Mouse (Mus musculus): Measurements from ENCODE around the gene Mustn1. TPM values are rescaled to one million over a fixed set of nuclear protein-coding genes. Genes with fewer than 3 reads are reported as not detected.

Mustn1 gene
- polyA plus RNA-seq, 1 experiment from 2014 or later, result 2.0 TPM

DNA sequence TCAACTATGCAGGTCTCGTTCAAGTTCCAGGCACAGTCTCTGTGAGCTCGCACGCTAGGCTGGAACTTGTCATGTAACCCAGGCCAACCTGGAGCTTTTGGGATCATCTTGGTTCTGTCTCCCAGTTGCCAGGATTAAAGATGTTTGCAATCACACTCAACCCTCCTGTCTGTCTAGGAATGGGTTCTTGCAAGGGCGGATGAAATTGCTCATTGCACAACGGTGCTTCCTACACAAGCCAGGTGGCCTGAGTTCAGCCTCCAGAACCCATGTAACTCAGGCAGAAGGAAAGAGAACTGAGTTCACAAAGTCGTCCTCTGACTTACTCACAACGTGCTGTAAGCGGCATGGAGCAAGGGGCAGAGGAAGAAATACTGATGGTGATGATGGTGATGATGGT is 32.1 kb downstream of the Mustn1 start:
- no peak for ATAC-seq (replicated peaks; ENCODE audit: insufficient number of reproducible peaks, low FRiP score, low TSS enrichment)
- Histone ChIP-seq H3K4me1 (ENCODE audit: control insufficient read depth, insufficient read depth, low read length) (no peaks in the 10 kb centered on the region; the same call in 1 of the 2 replicates), H3K9ac (ENCODE audit: low read depth, low read length) (no peak overlapping the region), H3K36me3 (ENCODE audit: control insufficient read depth, insufficient read depth, low read length) (no peaks in the 10 kb centered on the region), H3K4me3 (ENCODE audit: low read depth, low read length) (no peak overlapping the region), H3K9me3 (replicated peaks; ENCODE audit: control insufficient read depth, low read length) (no peaks in the 10 kb centered on the region), H3K4me2 (no peak overlapping the region), H3K27me3 (ENCODE audit: control insufficient read depth, insufficient read depth, low read length) (no peaks in the 10 kb centered on the region), H3K27ac (ENCODE audit: low read depth, low read length) (no peak overlapping the region)
- WGBS (ENCODE audit: insufficient replicate concordance), result 83% methylated on average over 8 of the region's 8 CpGs

DNA sequence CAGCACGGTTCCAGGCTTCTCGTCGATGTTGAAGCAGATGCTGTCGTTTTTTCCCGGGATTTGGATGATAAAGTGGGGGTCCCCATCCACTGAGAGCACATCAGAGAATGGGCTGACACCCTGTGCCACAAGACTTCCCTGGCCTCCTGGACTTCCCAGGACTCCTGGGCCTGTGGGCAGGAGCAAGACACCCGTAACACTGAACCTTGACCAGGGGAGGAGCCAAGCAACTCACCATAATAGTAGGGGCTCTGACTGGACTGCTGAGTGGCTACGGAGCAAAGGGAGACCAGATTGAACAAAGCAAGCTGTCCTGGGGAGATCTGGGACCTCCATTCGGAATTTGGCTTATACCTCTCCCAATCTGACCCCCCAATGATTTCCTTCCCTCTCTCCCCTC is 33.6 kb downstream of the Mustn1 start:
- Histone ChIP-seq H3K27ac (ENCODE audit: low read depth, low read length) (no peak overlapping the region), H3K4me2 (no peak overlapping the region), H3K9me3 (replicated peaks; ENCODE audit: control insufficient read depth, low read length) (no peaks in the 10 kb centered on the region), H3K4me3 (ENCODE audit: low read depth, low read length) (no peak overlapping the region), H3K27me3 (ENCODE audit: control insufficient read depth, insufficient read depth, low read length) (no peaks in the 10 kb centered on the region), H3K36me3 (ENCODE audit: control insufficient read depth, insufficient read depth, low read length) (no peaks in the 10 kb centered on the region), H3K9ac (ENCODE audit: low read depth, low read length) (no peak overlapping the region), H3K4me1 (ENCODE audit: control insufficient read depth, insufficient read depth, low read length) (no peaks in the 10 kb centered on the region; the same call in 1 of the 2 replicates)
- 76% methylated on average over 8 of the region's 8 CpGs for WGBS (ENCODE audit: insufficient replicate concordance)
- no peak for ATAC-seq (replicated peaks; ENCODE audit: insufficient number of reproducible peaks, low FRiP score, low TSS enrichment)

DNA sequence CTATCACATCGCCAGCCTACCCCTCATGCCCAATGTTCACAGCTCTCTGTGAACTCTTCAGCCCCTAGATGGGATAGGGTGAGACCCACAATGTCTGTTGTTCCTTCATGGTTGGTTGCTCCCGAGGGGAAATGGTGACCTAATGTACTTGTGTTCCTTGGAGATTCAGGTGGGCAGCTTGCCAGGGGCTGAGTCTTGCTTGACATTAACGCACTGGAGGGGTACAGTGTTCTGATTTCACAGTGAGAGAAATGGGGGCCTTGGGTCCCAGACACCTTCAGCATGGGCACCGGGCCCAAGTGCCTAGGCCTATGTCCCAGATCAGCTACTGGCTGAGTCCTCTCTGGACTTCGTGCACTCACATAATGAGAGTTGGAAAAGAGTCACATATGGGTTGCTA is 34.4 kb downstream of the Mustn1 start:
- 84% methylated on average over 5 of the region's 5 CpGs for WGBS (ENCODE audit: insufficient replicate concordance)
- no peaks in the 10 kb centered on the region; the same call in 1 of the 2 replicates for H3K4me1 ChIP-seq (ENCODE audit: control insufficient read depth, insufficient read depth, low read length)
- no peaks in the 10 kb centered on the region for H3K36me3 ChIP-seq (ENCODE audit: control insufficient read depth, insufficient read depth, low read length)
- no peak overlapping the region for H3K9ac ChIP-seq (ENCODE audit: low read depth, low read length)
- H3K4me2 ChIP-seq, result no peak overlapping the region
- H3K27me3 ChIP-seq (ENCODE audit: control insufficient read depth, insufficient read depth, low read length), result no peaks in the 10 kb centered on the region
- no peaks in the 10 kb centered on the region for H3K9me3 ChIP-seq (replicated peaks; ENCODE audit: control insufficient read depth, low read length)
- H3K4me3 ChIP-seq (ENCODE audit: low read depth, low read length), result no peak overlapping the region
- ATAC-seq (replicated peaks; ENCODE audit: insufficient number of reproducible peaks, low FRiP score, low TSS enrichment), result no peak
- H3K27ac ChIP-seq (ENCODE audit: low read depth, low read length), result no peak overlapping the region

DNA sequence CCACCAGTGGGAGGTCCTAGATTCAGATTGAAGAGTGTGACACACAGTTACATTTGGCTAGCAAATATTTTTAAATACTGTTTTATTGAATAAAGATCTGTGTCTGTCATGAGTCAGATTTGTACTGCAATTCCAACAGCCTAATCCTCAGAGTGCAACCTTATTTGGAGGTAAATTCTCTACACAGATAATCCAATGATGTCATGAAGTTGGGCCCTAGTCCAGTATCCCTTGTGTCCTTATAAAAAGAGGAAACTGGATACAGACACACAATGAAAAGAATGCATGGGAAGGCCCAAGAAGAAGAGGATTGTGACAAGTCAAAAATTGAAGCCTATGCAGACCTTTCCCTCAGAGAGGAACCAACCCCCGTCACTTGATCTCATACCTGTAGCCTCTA is 37.5 kb downstream of the Mustn1 start:
- no peaks in the 10 kb centered on the region for H3K9me3 ChIP-seq (replicated peaks; ENCODE audit: control insufficient read depth, low read length)
- H3K27me3 ChIP-seq (ENCODE audit: control insufficient read depth, insufficient read depth, low read length), result no peaks in the 10 kb centered on the region
- no peaks in the 10 kb centered on the region; the same call in 1 of the 2 replicates for H3K4me1 ChIP-seq (ENCODE audit: control insufficient read depth, insufficient read depth, low read length)
- no peak overlapping the region for H3K27ac ChIP-seq (ENCODE audit: low read depth, low read length)
- H3K4me3 ChIP-seq (ENCODE audit: low read depth, low read length), result no peak overlapping the region
- no peaks in the 10 kb centered on the region for H3K36me3 ChIP-seq (ENCODE audit: control insufficient read depth, insufficient read depth, low read length)
- H3K9ac ChIP-seq (ENCODE audit: low read depth, low read length), result no peak overlapping the region
- no peak overlapping the region for H3K4me2 ChIP-seq
- WGBS (ENCODE audit: insufficient replicate concordance), result 89% methylated on average over 1 of the region's 1 CpGs
- no peak for ATAC-seq (replicated peaks; ENCODE audit: insufficient number of reproducible peaks, low FRiP score, low TSS enrichment)

DNA sequence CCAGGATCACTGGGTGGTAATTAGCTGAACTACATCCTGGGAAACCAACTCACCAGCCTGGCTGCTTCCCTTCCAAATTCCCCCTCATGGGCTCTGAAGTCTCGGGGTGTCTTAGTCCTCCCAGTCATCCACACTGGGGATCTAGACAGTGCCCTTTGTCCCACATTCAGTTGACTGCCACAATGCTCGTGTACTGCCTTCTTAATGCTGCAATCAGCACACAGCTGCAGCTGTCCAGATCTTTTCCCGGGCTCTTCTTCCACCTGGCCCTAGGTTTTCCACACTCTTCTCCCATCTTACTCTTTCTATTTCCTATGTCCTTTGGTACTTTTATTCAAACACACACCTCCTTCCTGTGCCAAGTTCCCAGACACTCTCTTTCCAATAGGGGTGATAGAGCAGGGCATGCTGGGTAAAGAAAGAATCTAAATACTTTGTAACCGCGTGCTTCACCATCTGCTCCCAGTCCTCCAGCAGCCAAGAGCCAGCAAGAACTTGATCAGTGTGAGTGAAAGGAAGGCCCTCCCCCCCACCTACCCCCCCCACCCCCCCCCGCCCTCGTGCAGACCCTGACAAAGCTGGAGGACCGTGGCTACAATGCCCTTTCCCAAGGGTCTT is 43.2 kb downstream of the Mustn1 start:
- H3K4me2 ChIP-seq, result no peak overlapping the region
- no peak overlapping the region for H3K27ac ChIP-seq (ENCODE audit: low read depth, low read length)
- no peaks in the 10 kb centered on the region for H3K4me1 ChIP-seq (ENCODE audit: control insufficient read depth, insufficient read depth, low read length)
- H3K4me3 ChIP-seq (ENCODE audit: low read depth, low read length), result no peak overlapping the region
- H3K36me3 ChIP-seq (ENCODE audit: control insufficient read depth, insufficient read depth, low read length), result no peaks in the 10 kb centered on the region
- no peaks in the 10 kb centered on the region for H3K27me3 ChIP-seq (ENCODE audit: control insufficient read depth, insufficient read depth, low read length)
- H3K9ac ChIP-seq (ENCODE audit: low read depth, low read length), result no peak overlapping the region
- no peak for ATAC-seq (replicated peaks; ENCODE audit: insufficient number of reproducible peaks, low FRiP score, low TSS enrichment)
- 70% methylated on average over 8 of the region's 8 CpGs for WGBS (ENCODE audit: insufficient replicate concordance)
- H3K9me3 ChIP-seq (replicated peaks; ENCODE audit: control insufficient read depth, low read length), result no peaks in the 10 kb centered on the region

DNA sequence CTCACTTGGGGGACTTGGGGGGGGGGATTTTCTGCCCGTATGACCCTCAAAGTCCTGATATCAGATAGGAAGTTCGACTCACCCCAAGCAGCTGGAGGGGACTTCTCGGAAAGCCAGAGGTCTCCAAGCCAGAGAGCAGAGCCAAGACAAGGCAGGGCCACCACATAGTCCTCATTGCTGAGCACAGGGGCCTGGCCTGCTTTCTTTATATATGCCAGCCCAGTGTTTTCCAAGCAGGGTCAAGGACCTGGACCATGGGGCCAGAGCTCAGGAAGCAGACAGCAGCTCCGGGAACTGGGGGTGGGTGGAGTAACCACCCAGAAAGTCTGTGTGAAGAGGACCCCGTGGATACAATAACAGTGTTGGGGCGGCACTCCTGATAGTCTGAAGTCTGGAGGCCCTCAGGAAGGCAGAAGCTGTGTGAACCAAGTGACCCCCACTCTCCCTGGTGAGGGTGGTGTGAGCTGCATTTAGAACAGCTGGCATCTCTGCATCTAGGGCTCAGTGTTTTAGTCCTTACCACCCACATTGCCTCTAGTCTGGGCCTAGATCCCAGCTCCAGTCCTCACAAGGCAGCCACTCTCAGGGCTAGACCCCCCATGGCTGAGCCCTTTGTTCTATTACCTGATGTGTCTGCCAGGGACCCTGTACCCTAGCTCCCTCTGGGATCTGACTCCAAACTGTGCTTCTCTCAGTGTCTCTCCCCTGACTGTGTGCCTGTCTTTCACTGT is 44.5 kb downstream of the Mustn1 start, which contains the start of gene Itih3:
Gene Itih3, minus strand, starts transcription at position 386 of the 731 bp plus-strand sequence.
- Histone ChIP-seq H3K4me3 (ENCODE audit: low read depth, low read length) (no peak within 1 kb of the TSS), H3K4me2 (no peak within 1 kb of the TSS), H3K9ac (ENCODE audit: low read depth, low read length) (no peak within 1 kb of the TSS), H3K4me1 (ENCODE audit: control insufficient read depth, insufficient read depth, low read length) (no peaks in the 10 kb centered on the region), H3K27me3 (ENCODE audit: control insufficient read depth, insufficient read depth, low read length) (no peaks in the 10 kb centered on the region), H3K36me3 (ENCODE audit: control insufficient read depth, insufficient read depth, low read length) (no peaks in the 10 kb centered on the region), H3K27ac (ENCODE audit: low read depth, low read length) (no peak within 1 kb of the TSS), H3K9me3 (replicated peaks; ENCODE audit: control insufficient read depth, low read length) (no peaks in the 10 kb centered on the region)
- WGBS (ENCODE audit: insufficient replicate concordance), result 41% methylated on average over 6 of the region's 6 CpGs
- no peak for ATAC-seq (replicated peaks; ENCODE audit: insufficient number of reproducible peaks, low FRiP score, low TSS enrichment)

DNA sequence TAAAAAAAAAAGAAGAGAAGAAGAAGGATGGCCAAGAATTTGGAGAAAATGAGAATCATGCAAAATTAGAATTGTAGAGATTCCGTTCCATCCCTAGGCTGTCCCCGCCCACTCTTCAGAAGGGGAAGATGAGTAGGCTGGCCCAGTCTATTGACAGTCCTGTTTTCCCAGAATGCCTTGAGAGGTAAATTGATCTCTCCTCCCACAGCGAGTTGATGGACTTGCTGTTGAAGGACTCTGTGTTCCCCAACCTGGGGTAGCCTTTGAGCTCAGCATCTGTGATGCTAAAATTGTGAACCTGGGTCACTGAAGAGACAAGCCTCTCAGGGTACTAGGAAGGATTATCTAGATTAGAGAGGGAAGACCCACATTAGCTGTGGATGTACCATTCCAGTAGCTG is 46.5 kb downstream of the Mustn1 start:
- H3K27ac ChIP-seq (ENCODE audit: low read depth, low read length), result no peak overlapping the region
- ATAC-seq (replicated peaks; ENCODE audit: insufficient number of reproducible peaks, low FRiP score, low TSS enrichment), result no peak
- 80% methylated on average over 3 of the region's 3 CpGs for WGBS (ENCODE audit: insufficient replicate concordance)
- no peaks in the 10 kb centered on the region for H3K9me3 ChIP-seq (replicated peaks; ENCODE audit: control insufficient read depth, low read length)
- no peak overlapping the region for H3K9ac ChIP-seq (ENCODE audit: low read depth, low read length)
- no peak overlapping the region for H3K4me2 ChIP-seq
- no peaks in the 10 kb centered on the region for H3K4me1 ChIP-seq (ENCODE audit: control insufficient read depth, insufficient read depth, low read length)
- no peak overlapping the region for H3K4me3 ChIP-seq (ENCODE audit: low read depth, low read length)
- no peaks in the 10 kb centered on the region for H3K36me3 ChIP-seq (ENCODE audit: control insufficient read depth, insufficient read depth, low read length)
- no peaks in the 10 kb centered on the region for H3K27me3 ChIP-seq (ENCODE audit: control insufficient read depth, insufficient read depth, low read length)

DNA sequence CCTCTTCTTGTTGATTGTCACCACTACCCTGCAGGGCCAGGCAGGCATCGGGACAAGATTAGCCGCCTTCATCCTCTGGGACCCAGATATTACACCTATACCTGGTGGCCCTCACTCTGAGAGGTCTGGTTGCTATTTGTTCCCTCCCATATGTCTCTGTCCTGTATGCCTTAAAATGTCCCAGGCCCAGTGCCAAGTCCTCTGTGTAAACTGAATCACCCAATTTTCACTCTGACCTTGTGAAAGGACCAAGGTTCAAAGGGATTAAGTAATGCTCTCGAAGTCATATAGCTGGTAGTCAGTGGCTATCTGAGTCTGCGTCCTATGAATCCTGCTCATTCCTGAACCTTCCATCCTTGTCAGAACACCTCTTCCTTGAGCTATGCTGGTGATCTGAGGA is 51.4 kb downstream of the Mustn1 start:
- no peak for ATAC-seq (replicated peaks; ENCODE audit: insufficient number of reproducible peaks, low FRiP score, low TSS enrichment)
- no peak overlapping the region for H3K9ac ChIP-seq (ENCODE audit: low read depth, low read length)
- no peak overlapping the region for H3K4me3 ChIP-seq (ENCODE audit: low read depth, low read length)

More for the DNA sequence above, 51.4 kb downstream of the Mustn1 start:
- Histone ChIP-seq H3K36me3 (ENCODE audit: control insufficient read depth, insufficient read depth, low read length) (no peaks in the 10 kb centered on the region), H3K4me1 (ENCODE audit: control insufficient read depth, insufficient read depth, low read length) (no peaks in the 10 kb centered on the region), H3K27me3 (ENCODE audit: control insufficient read depth, insufficient read depth, low read length) (no peaks in the 10 kb centered on the region), H3K4me2 (no peak overlapping the region), H3K9me3 (replicated peaks; ENCODE audit: control insufficient read depth, low read length) (no peaks in the 10 kb centered on the region), H3K27ac (ENCODE audit: low read depth, low read length) (no peak overlapping the region)
- WGBS (ENCODE audit: insufficient replicate concordance), result 75% methylated on average over 4 of the region's 4 CpGs
